Mouse (Mus musculus): Measurements from ENCODE around the gene Fgd1. TPM values are rescaled to one million over a fixed set of nuclear protein-coding genes. Genes with fewer than 3 reads are reported as not detected.
A peak's percentile ranks its signal among the peaks of the same experiment; 100 is the strongest.

Gene Fgd1
- total RNA-seq, 1 experiment, result 56.8 TPM

GRCm38 (mm10) chrX:151054489-151054888 lies 8.5 kb downstream of the Fgd1 start:
- Histone ChIP-seq H3K9me3 (ENCODE audit: control insufficient read depth, insufficient read depth, low read depth, low read length) (no peaks in the 10 kb centered on the region), H3K27ac (ENCODE audit: insufficient read depth, low read depth, low read length, poor library complexity, severe bottlenecking) (no peak overlapping the region; the same call in 1 of the 2 replicates), H3K4me3 (ENCODE audit: insufficient read depth in 1 of 2, low read depth in 1 of 2, low read length in 2 of 2, poor library complexity in 1 of 2, severe bottlenecking in 1 of 2) (peak overlapping the region in 1 of 2 experiments; percentile 26; a peak in 2 of 4 replicates), H3K4me1 (ENCODE audit: control insufficient read depth in 2 of 2, insufficient read depth in 2 of 2, low read length in 2 of 2, poor library complexity in 1 of 2) (peaks cover 5 to 11% of the 10 kb centered on the region in 2 experiments; a peak in 3 of 4 replicates), H3K9ac (ENCODE audit: insufficient read depth, low read depth, low read length, poor library complexity, severe bottlenecking) (0 out of 2 replicates have a peak overlapping the region, but pooled peaks have one; percentile 25), H3K36me3 (ENCODE audit: control insufficient read depth, insufficient read depth, low read length, poor library complexity, severe bottlenecking) (peaks cover 25% of the 10 kb centered on the region)
- DNase-seq (ENCODE audit: low read depth, low spot score), result no peak
- in situ Hi-C loops (cut with MboI; ENCODE audit: low sequenced_read_pairs in 2 of 2, unreplicated experiment in 2 of 2), result no loop called here
- no peak for TF ChIP-seq ZNF384 (IDR thresholded peaks at IDR 0.05; ENCODE audit: low read depth, low read length)
- TF ChIP-seq ZC3H11A (IDR thresholded peaks at IDR 0.05; ENCODE audit: borderline replicate concordance, low read depth, low read length), result no peak
- TF ChIP-seq HCFC1 (IDR thresholded peaks at IDR 0.05; ENCODE audit: borderline replicate concordance, insufficient read depth, low read length), result no peak
- TF ChIP-seq MAFK (IDR thresholded peaks at IDR 0.05; ENCODE audit: insufficient read depth, low read depth, low read length), result no peak
- no peak for TF ChIP-seq CHD2 (IDR thresholded peaks at IDR 0.05; ENCODE audit: low read depth, low read length)

- H3K4me3 ChIP-seq (ENCODE audit: insufficient read depth in 1 of 2, low read depth in 1 of 2, low read length in 2 of 2, poor library complexity in 1 of 2, severe bottlenecking in 1 of 2), result no peak overlapping the region
- H3K27ac ChIP-seq (ENCODE audit: insufficient read depth, low read depth, low read length, poor library complexity, severe bottlenecking), result no peak overlapping the region
- in situ Hi-C loops (cut with MboI; ENCODE audit: low sequenced_read_pairs in 2 of 2, unreplicated experiment in 2 of 2), result no loop called here
- no peaks in the 10 kb centered on the region for H3K9me3 ChIP-seq (ENCODE audit: control insufficient read depth, insufficient read depth, low read depth, low read length)
- peaks cover 5 to 11% of the 10 kb centered on the region in 2 experiments; a peak in 3 of 4 replicates for H3K4me1 ChIP-seq (ENCODE audit: control insufficient read depth in 2 of 2, insufficient read depth in 2 of 2, low read length in 2 of 2, poor library complexity in 1 of 2)
- H3K36me3 ChIP-seq (ENCODE audit: control insufficient read depth, insufficient read depth, low read length, poor library complexity, severe bottlenecking), result peaks cover 23% of the 10 kb centered on the region
- H3K9ac ChIP-seq (ENCODE audit: insufficient read depth, low read depth, low read length, poor library complexity, severe bottlenecking), result no peak overlapping the region
- TF ChIP-seq ZNF384 (IDR thresholded peaks at IDR 0.05; ENCODE audit: low read depth, low read length), result no peak
- no peak for TF ChIP-seq CHD2 (IDR thresholded peaks at IDR 0.05; ENCODE audit: low read depth, low read length)
- TF ChIP-seq HCFC1 (IDR thresholded peaks at IDR 0.05; ENCODE audit: borderline replicate concordance, insufficient read depth, low read length), result no peak
- no peak for TF ChIP-seq ZC3H11A (IDR thresholded peaks at IDR 0.05; ENCODE audit: borderline replicate concordance, low read depth, low read length)
- TF ChIP-seq MAFK (IDR thresholded peaks at IDR 0.05; ENCODE audit: insufficient read depth, low read depth, low read length), result no peak
- DNase-seq (ENCODE audit: low read depth, low spot score), result no peak
Observed at GRCm38 (mm10) chrX:151055559-151055958, 9.6 kb downstream of the Fgd1 start.

GRCm38 (mm10) chrX:151059346-151059745 lies 13.4 kb downstream of the Fgd1 start:
- no peak for DNase-seq (ENCODE audit: low read depth, low spot score)
- TF ChIP-seq ZNF384 (IDR thresholded peaks at IDR 0.05; ENCODE audit: low read depth, low read length) (no peak), HCFC1 (IDR thresholded peaks at IDR 0.05; ENCODE audit: borderline replicate concordance, insufficient read depth, low read length) (no peak), ZC3H11A (IDR thresholded peaks at IDR 0.05; ENCODE audit: borderline replicate concordance, low read depth, low read length) (no peak), MAFK (IDR thresholded peaks at IDR 0.05; ENCODE audit: insufficient read depth, low read depth, low read length) (no peak), CHD2 (IDR thresholded peaks at IDR 0.05; ENCODE audit: low read depth, low read length) (no peak)
- Histone ChIP-seq H3K27ac (ENCODE audit: insufficient read depth, low read depth, low read length, poor library complexity, severe bottlenecking) (no peak overlapping the region), H3K9ac (ENCODE audit: insufficient read depth, low read depth, low read length, poor library complexity, severe bottlenecking) (no peak overlapping the region), H3K36me3 (ENCODE audit: control insufficient read depth, insufficient read depth, low read length, poor library complexity, severe bottlenecking) (peaks cover 22% of the 10 kb centered on the region), H3K4me3 (ENCODE audit: insufficient read depth in 1 of 2, low read depth in 1 of 2, low read length in 2 of 2, poor library complexity in 1 of 2, severe bottlenecking in 1 of 2) (no peak overlapping the region), H3K9me3 (ENCODE audit: control insufficient read depth, insufficient read depth, low read depth, low read length) (no peaks in the 10 kb centered on the region), H3K4me1 (ENCODE audit: control insufficient read depth in 2 of 2, insufficient read depth in 2 of 2, low read length in 2 of 2, poor library complexity in 1 of 2) (peaks cover 3% of the 10 kb centered on the region in 2 experiments; a peak in 1 of 4 replicates)
- in situ Hi-C loops (cut with MboI; ENCODE audit: low sequenced_read_pairs in 2 of 2, unreplicated experiment in 2 of 2), result no loop called here

GRCm38 (mm10) chrX:151061615-151062299 lies 15.8 kb downstream of the Fgd1 start:
- in situ Hi-C loops (cut with MboI; ENCODE audit: low sequenced_read_pairs in 2 of 2, unreplicated experiment in 2 of 2), result no loop called here
- Histone ChIP-seq H3K27ac (ENCODE audit: insufficient read depth, low read depth, low read length, poor library complexity, severe bottlenecking) (no peak overlapping the region), H3K4me3 (ENCODE audit: insufficient read depth in 1 of 2, low read depth in 1 of 2, low read length in 2 of 2, poor library complexity in 1 of 2, severe bottlenecking in 1 of 2) (no peak overlapping the region), H3K4me1 (ENCODE audit: control insufficient read depth in 2 of 2, insufficient read depth in 2 of 2, low read length in 2 of 2, poor library complexity in 1 of 2) (no peaks in the 10 kb centered on the region), H3K36me3 (ENCODE audit: control insufficient read depth, insufficient read depth, low read length, poor library complexity, severe bottlenecking) (peaks cover 23% of the 10 kb centered on the region), H3K9me3 (ENCODE audit: control insufficient read depth, insufficient read depth, low read depth, low read length) (no peaks in the 10 kb centered on the region), H3K9ac (ENCODE audit: insufficient read depth, low read depth, low read length, poor library complexity, severe bottlenecking) (no peak overlapping the region)
- DNase-seq (ENCODE audit: low read depth, low spot score), result no peak
- TF ChIP-seq ZC3H11A (IDR thresholded peaks at IDR 0.05; ENCODE audit: borderline replicate concordance, low read depth, low read length) (no peak), HCFC1 (IDR thresholded peaks at IDR 0.05; ENCODE audit: borderline replicate concordance, insufficient read depth, low read length) (no peak)
